Mouse (Mus musculus): ENCODE measurements around the gene Phldb3.
"Not testable (repeated sequence)": the region's sequence is repeated elsewhere in the genome, so short reads cannot be mapped to it uniquely, and the experiment has no call there.

Gene Phldb3

GRCm38 (mm10) chr7:24594309-24594803 is 16.2 kb upstream of the Phldb3 start:
- DNase-seq (ENCODE audit: low spot score in 2 of 2), result no peak

- no peak for DNase-seq (ENCODE audit: low spot score in 2 of 2)
Observed at GRCm38 (mm10) chr7:24595464-24595863, 15.1 kb upstream of the Phldb3 start.

GRCm38 (mm10) chr7:24598121-24598520 is 12.4 kb upstream of the Phldb3 start:
- no peak for DNase-seq (ENCODE audit: low spot score in 2 of 2)

- DNase-seq (ENCODE audit: low spot score in 2 of 2), result no peak
Observed at GRCm38 (mm10) chr7:24599211-24600067, 11.1 kb upstream of the Phldb3 start.

- DNase-seq (ENCODE audit: low spot score in 2 of 2), result peak; percentile 88 to 96
Observed at GRCm38 (mm10) chr7:24600941-24601597, 9.5 kb upstream of the Phldb3 start.

- no peak for DNase-seq (ENCODE audit: low spot score in 2 of 2)
Observed at GRCm38 (mm10) chr7:24605561-24605960, 5.0 kb upstream of the Phldb3 start.

GRCm38 (mm10) chr7:24606046-24606445 is 4.5 kb upstream of the Phldb3 start:
- no peak for DNase-seq (ENCODE audit: low spot score in 2 of 2)

GRCm38 (mm10) chr7:24608017-24608416 is 2.5 kb upstream of the Phldb3 start:
- no peak for DNase-seq (ENCODE audit: low spot score in 2 of 2)

- DNase-seq (ENCODE audit: low spot score in 2 of 2), result no peak
Observed at GRCm38 (mm10) chr7:24608561-24608960, 2.0 kb upstream of the Phldb3 start.

- DNase-seq (ENCODE audit: low spot score in 2 of 2), result peak; percentile 41 to 63
Observed at GRCm38 (mm10) chr7:24610879-24611494, 424 bp downstream of the Phldb3 start.

- DNase-seq (ENCODE audit: low spot score in 2 of 2), result no peak
Observed at GRCm38 (mm10) chr7:24611709-24612108, 1.1 kb downstream of the Phldb3 start.

- DNase-seq (ENCODE audit: low spot score in 2 of 2), result no peak
Observed at GRCm38 (mm10) chr7:24612308-24612910, 1.8 kb downstream of the Phldb3 start.

- no peak for DNase-seq (ENCODE audit: low spot score in 2 of 2)
Observed at GRCm38 (mm10) chr7:24614816-24615215, 4.3 kb downstream of the Phldb3 start.

GRCm38 (mm10) chr7:24617763-24618162 is 7.2 kb downstream of the Phldb3 start:
- DNase-seq (ENCODE audit: low spot score in 2 of 2), result no peak

- not testable (repeated sequence) for DNase-seq (ENCODE audit: low spot score in 2 of 2)
Observed at GRCm38 (mm10) chr7:24618374-24618773, 7.8 kb downstream of the Phldb3 start.

GRCm38 (mm10) chr7:24619671-24620397 is 9.3 kb downstream of the Phldb3 start:
- no peak for DNase-seq (ENCODE audit: low spot score in 2 of 2)

GRCm38 (mm10) chr7:24621193-24621592 is 10.6 kb downstream of the Phldb3 start:
- DNase-seq (ENCODE audit: low spot score in 2 of 2), result no peak

GRCm38 (mm10) chr7:24622967-24623366 is 12.4 kb downstream of the Phldb3 start:
- no peak for DNase-seq (ENCODE audit: low spot score in 2 of 2)

GRCm38 (mm10) chr7:24628685-24629610 is 18.4 kb downstream of the Phldb3 start:
- DNase-seq (ENCODE audit: low spot score in 2 of 2), result peak; percentile 31 to 34

GRCm38 (mm10) chr7:24629672-24630071 is 19.1 kb downstream of the Phldb3 start:
- DNase-seq (ENCODE audit: low spot score in 2 of 2), result no peak

Data from frontal cortex, postnatal 14 days (tissue).